Mouse (Mus musculus) gastrocnemius, postnatal 10 days (tissue): Measurements from ENCODE around the gene Ccdc171. TPM values are rescaled to one million over a fixed set of nuclear protein-coding genes. Genes with fewer than 3 reads are reported as not detected.
"Not testable (repeated sequence)": the region's sequence is repeated elsewhere in the genome, so short reads cannot be mapped to it uniquely, and the experiment has no call there.

Experiments
- DNase-seq: peaks from one replicate; pipeline ENCODE4 v3.0.0; 2021; ENCODE audit warnings: mixed read lengths
- total RNA-seq, 2 experiments: library from RNA; stranded (reverse); gene quantifications; 2 replicates each; pipeline ENCODE4 v1.2.3; 2021

The Ccdc171 gene
- total RNA-seq, 2 experiments from 2014 or later = 1.0 to 1.2 TPM

DNA sequence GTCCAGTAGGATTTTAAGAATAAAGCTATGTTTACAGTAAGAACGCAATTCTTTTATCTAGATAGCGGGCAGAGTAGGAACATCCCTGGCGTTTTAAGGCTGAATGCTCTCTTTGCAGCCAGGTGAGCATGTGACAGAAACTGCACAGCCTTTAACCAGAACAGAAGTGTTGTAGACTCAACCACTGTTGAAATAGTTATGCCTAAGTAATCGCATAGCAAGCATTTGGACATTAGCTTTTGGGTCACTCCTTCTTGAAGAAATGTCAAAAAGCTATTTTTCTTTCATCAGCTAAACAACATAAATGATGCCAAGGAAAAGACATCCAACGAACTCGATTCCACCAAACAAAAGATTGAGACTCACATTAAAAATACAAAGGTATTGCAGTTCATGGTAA lies 131.7 kb downstream of the Ccdc171 start:
- DNase-seq = no peak

GRCm38 (mm10) chr4:83658415-83658814 lies 133.1 kb downstream of the Ccdc171 start:
- no peak for DNase-seq

- DNase-seq = no peak
These were observed 134.1 kb downstream of the Ccdc171 start for GRCm38 (mm10) chr4:83659411-83659810.

DNA sequence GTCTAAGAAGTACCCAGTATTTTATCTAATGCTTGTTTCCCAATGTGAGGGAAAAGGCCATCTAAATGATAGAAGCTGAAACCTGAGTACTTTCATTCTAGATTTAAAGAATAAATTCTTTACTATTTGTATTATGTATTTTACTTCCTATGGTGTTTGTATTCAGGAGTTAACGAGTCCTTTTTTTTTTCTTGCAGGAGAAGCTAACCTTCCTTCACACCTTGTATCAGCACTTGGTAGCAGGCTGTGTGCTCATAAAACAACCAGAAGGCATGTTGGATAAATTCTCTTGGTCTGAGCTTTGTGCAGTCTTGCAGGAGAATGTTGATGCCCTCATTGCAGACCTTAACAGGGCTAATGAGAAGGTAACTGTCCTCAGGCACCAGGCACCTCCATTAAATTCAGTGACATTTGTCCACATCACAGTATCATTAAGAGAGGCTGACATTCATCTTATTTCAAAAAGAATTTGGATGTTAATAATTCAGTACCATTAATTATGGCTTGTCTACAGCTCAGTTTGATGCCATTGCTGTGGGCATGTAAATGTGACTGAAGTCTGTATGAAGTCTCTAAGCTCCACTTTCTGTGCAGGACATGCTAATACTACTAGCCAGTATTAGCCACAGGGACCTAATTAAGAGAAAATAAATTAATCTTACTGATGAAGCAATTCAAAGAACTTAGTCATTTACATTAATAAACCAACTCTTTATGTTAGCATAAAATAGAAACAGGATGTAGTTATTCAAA lies 136.3 kb downstream of the Ccdc171 start:
- DNase-seq = no peak

- no peak for DNase-seq
These were observed 137.0 kb downstream of the Ccdc171 start for GRCm38 (mm10) chr4:83662301-83662700.

GRCm38 (mm10) chr4:83669552-83669951 lies 144.2 kb downstream of the Ccdc171 start:
- no peak for DNase-seq

DNA sequence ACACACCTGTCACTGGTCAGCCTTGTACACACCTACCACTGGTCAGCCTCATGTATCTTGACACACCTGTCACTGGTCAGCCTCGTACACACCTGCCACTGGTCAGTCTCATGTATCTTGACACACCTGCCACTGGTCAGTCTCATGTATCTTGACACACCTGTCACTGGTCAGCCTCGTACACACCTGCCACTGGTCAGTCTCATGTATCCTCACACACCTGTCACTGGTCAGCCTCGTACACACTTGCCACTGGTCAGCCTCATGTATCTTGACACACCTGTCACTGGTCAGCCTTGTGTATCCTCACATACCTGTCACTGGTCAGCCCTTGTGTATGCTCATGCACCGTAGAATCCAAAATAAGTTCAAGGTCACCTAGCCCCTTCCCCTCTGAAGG lies 150.0 kb downstream of the Ccdc171 start:
- DNase-seq = not testable (repeated sequence)

DNA sequence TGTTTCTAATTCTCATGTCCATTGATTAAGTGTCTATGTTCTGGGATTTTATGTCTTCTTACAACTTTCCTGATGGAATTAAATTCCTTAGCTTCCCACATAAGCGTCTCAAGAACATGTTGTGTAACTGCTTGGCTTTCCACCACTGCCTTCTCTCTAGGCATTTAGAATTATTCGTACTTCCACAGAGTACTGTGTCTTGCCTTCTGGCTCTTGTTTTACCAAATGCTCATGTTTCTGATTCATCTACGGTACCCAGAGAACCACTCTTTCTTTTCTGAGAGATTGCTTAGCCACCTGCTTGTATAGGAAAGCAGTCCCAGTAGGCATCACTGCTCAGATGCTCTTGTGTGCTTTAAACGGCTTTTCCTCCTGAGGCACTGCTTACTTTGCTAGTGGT lies 151.1 kb downstream of the Ccdc171 start:
- no peak for DNase-seq

GRCm38 (mm10) chr4:83681081-83681480 lies 155.7 kb downstream of the Ccdc171 start:
- DNase-seq = no peak

DNA sequence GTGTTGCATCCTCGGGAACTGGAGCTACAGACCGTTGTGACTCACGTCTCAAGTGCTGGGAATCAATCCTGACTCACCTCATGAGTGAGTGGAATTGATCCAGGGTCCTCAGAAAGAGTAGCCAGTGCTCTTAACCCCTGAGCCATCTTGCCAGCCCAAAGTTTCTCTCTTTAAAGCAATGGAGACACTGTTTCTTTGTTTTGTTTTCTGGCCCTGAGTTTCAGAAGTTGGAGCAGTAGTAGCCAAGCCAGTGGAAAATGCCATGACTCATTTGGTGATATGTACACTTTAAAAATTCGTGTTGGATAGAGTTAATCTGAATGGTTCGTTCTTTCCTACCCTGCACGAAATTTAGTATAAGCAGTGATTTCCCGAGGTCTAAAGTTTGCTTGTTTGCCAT lies 157.5 kb downstream of the Ccdc171 start:
- no peak for DNase-seq

- DNase-seq = no peak
These were observed 174.8 kb downstream of the Ccdc171 start for GRCm38 (mm10) chr4:83700190-83700589.

DNA sequence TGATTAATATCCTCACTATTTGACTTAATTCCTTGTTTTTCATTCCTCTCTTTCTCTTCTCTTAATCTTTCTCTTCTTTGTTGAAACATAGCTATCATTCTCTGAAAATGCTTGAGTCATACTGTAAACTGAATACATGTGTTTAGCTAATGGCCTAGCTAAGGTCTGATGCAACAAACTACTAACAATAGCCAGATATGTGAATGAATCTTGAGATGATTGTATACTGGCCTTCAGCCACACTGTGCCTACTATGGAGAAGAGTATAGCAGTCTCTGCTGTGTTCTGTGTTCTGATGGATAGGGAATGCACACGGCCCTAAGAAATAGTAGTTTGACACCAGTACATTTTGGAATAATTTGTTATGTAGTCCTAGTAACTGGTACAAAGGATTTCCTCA lies 191.7 kb downstream of the Ccdc171 start:
- no peak for DNase-seq

DNA sequence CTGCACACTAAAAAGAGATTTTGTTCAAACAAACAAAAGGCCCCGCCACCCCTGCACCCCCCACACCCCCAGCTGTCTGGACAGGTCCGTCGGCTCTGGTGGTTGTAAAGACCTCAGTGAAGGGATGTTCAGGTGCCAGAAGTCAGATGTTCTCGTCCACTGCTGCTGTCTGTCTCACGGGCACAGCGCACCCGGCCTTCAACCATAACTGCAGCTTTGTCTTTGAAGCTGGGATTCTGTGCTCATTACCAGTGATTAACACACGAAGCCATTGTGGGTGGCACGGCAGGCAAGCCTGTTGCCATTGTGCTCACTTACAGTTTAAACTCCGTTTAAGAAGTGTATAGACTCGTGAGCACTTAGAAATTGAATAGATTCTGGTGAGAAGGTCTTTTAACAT lies 194.5 kb downstream of the Ccdc171 start:
- DNase-seq = no peak

- DNase-seq = no peak
These were observed 199.8 kb downstream of the Ccdc171 start for GRCm38 (mm10) chr4:83725136-83725535.

- no peak for DNase-seq
These were observed 214.0 kb downstream of the Ccdc171 start for GRCm38 (mm10) chr4:83739137-83739890.

DNA sequence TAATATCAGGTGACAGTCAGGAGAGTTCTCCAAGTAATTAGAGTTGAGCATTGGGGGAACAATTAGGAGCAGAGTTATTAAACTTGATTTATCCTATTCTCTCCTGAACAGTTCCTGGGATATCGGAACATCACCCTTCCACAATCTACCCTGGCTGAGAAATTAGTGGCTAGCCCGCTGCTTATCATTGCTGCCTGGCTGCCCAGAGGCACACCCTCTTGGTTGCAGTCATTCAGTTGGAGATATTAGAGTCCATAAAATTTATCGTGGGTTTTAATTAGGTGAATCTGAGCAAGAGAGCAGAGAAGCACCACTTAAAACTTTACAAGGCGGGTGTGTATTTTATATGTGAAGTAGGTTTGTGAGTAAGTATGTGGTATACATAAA lies 214.5 kb downstream of the Ccdc171 start:
- DNase-seq = no peak

GRCm38 (mm10) chr4:83742806-83743460 lies 217.6 kb downstream of the Ccdc171 start:
- DNase-seq = no peak

GRCm38 (mm10) chr4:83775136-83775535 lies 249.8 kb downstream of the Ccdc171 start:
- DNase-seq = no peak

GRCm38 (mm10) chr4:83780044-83780443 lies 254.7 kb downstream of the Ccdc171 start:
- DNase-seq = no peak

GRCm38 (mm10) chr4:83785115-83785514 lies 259.8 kb downstream of the Ccdc171 start:
- DNase-seq = no peak

GRCm38 (mm10) chr4:83791811-83792210 lies 266.5 kb downstream of the Ccdc171 start:
- DNase-seq = no peak

- peak; percentile 25 for DNase-seq
These were observed 269.1 kb downstream of the Ccdc171 start for GRCm38 (mm10) chr4:83794315-83794922.
